Mouse (Mus musculus) naive thymus-derived CD4-positive, alpha-beta T cell, adult 2 months (primary cell): ENCODE results near the gene Rbm5.

ENCODE experiments used
- DNase-seq: peaks from one replicate; pipeline ENCODE4 v3.0.0-alpha.2; 2011; ENCODE audit warnings: low read depth

The Rbm5 gene

GRCm38 (mm10) chr9:107729709-107730108 lies 41.1 kb downstream of the Rbm5 start:
- no peak for DNase-seq

- DNase-seq, result no peak
Observed at GRCm38 (mm10) chr9:107728919-107729670, 41.7 kb downstream of the Rbm5 start.

- DNase-seq, result no peak
Observed at GRCm38 (mm10) chr9:107727041-107727440, 43.8 kb downstream of the Rbm5 start.

GRCm38 (mm10) chr9:107724796-107725195 lies 46.0 kb downstream of the Rbm5 start:
- DNase-seq, result no peak

- DNase-seq, result peak; percentile 55
Observed at GRCm38 (mm10) chr9:107723794-107724531, 46.8 kb downstream of the Rbm5 start.

GRCm38 (mm10) chr9:107723292-107723691 lies 47.5 kb downstream of the Rbm5 start:
- DNase-seq, result no peak

DNA sequence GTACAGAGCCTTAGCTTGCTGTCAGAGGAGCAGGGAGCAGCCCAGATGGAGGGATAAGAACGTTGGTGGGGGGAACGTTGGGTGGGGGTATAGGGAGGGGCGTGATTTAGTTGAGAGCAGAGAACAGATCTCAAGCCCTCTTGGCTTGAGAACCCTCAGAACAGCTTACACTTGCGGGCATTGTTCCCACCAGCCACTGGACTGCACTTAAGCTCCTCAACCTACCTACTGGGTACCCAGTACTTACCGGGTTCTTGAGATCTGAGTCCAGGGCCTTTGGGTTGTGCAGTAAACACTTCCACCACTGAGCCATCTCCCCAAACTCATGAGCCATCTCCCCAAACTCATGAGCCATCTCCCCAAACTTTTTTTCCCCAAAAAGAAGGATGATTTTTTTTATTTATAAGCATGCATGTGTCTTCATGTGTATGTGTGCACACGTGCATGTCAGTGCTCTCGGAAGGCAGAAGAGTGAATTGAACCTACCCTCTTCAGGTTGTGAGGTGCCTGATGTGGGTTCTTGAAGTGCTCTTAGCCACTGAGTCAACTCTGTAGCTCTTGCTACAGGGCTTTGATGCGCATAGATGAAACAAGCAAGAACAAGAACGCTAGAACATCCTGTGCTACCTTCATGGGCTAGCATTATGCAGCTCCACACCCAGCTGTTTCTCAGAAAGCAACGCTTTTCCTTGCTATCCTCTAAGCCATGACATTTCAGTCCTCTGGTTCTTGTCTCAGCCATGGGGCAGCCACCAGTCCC lies 51.8 kb downstream of the Rbm5 start:
- DNase-seq, result peak; percentile 81

DNA sequence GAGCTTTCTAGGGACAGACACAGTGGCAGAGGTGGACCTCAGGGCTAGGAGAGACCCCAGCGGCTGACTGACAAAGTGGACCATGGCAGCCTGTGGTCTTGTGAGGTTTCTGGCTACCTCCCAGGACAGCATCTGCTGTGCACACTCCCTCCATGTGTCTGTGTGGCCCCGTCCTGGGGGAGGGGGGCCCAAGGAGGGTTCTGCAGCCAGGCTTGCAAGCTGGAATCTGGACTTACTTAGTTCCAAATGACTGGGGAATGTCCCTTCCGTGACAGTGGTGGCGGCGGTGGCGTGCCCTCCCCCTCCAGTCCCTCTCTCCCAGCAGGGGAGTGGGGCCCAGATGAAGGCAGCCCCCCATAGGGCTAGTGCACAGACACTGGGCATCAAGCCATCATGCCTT lies 53.8 kb downstream of the Rbm5 start:
- DNase-seq, result no peak

DNA sequence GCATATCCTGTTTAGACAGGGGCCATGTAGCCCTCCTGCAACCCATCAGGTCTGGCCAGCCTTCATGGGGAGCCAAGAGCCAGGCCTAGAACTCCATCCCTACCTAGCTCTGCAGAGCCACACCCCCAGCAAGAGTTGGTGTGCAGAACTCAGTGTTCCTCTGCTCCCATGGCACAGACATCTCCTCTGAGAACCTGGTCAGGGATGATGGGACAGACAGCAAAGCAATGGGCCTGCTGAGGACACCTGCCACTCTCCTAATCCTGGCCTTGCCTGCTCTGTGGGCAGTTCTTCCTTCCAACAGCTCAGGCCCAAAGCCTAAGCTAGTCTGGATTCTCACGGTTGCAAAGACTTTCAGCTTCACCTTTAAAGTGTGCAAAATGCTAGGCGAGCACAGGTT lies 55.2 kb downstream of the Rbm5 start:
- no peak for DNase-seq

DNA sequence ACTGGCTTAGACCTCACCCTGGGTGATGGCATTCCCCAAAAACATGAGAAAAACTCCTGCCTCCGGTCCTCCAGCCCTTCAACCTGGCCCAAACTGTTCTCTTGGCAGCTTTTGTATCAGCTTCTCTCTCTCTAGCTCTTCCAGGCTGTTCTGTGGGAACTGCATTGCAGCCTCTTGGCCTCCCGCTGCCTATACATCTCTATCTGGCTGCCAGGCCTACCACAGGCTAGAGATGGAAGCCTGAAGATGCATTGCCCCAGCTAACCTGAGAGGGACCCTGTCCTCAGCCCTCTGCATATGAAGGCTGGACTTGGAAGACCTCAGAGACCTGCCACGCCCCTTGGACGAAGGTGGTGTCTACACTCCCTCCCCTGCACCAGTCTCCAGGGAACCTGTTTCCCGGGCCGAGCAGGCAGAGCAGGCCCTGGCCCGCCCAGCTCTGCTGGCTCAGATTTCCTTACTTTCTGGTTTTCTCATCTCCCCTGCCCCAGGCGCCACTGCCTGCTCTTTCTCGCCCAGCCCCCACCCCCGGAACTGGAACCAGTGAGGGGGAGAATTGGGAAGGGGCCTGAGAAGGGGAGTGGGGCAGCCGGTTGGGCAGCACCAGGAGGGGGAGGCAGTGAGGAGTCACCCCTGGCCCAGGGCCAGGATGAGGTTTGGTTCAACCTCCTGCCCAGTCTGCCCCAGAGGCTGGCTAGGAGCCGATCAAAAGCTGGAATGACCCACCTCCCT lies 56.4 kb downstream of the Rbm5 start:
- DNase-seq, result no peak

- DNase-seq, result peak; percentile 83
Observed at GRCm38 (mm10) chr9:107709697-107710483, 60.9 kb downstream of the Rbm5 start, which contains the start of gene Sema3f. Gene Sema3f, minus strand, starts transcription at chr9:107710475.

DNA sequence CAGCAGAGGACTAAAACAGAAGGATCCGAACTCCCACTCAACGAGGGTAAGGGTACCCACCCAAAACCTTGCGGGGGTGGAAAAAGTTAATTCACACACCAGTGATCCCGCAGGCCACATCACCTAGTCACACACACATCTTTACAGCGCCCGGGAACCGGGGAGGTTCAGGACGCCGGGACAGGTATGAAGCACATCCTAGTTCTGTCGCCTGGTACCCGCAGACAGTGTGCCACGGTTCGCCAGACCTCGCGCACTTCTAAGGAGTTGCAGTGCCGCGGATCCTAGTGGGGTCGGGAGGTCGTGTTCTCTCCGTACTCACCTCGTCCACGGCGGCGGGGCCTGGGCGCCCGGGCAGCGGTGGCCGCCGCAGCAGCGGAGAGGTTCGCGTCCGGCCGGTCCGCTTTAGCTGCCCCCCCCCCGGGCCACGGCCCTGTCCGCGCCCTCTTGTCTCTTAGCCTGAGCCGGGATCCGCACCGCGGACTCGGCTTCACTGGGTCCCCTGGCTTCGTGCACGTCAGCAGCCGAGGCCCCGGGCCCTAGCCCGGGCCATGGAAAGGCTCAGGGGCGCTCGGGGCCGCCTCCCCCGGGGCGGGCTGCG lies 61.6 kb downstream of the Rbm5 start:
- peak; percentile 49 for DNase-seq

GRCm38 (mm10) chr9:107708439-107709095 lies 62.2 kb downstream of the Rbm5 start:
- no peak for DNase-seq

DNA sequence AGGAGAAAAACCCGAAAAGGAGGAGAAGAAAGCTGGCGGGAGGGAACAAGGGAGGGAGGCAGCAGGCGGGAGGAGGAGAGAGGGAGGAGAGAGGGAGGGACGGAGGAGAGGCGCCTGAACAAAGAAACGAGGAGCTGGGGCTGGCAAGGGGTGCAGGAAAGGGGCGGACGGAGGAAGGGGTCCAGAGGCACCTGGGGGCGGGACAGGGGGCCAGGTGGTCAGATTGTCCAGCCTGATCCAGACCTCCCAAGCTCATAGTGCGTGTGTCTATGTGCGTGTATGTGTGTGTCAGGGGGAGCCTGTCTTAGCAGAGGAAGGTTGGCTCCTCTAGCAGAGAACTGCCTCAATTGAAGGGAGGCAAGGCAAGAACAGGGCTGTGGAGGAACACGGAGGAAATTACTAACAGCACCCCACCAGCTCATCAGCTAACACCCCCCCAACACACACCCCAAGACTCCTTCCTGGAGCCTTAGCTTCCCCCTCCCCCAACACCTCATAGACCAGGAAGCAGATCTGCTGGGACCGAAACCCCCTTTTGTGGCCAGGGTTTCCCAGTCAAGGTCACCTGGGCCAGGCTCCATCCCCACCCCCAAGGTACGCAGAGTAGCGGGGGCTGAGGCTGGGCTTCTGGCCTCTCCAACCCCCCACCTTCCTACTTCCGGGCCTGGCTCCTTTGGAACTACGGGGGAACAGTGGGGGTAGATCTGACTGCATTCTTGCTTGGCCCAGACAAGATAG lies 62.9 kb downstream of the Rbm5 start:
- DNase-seq, result peak; percentile 41

DNA sequence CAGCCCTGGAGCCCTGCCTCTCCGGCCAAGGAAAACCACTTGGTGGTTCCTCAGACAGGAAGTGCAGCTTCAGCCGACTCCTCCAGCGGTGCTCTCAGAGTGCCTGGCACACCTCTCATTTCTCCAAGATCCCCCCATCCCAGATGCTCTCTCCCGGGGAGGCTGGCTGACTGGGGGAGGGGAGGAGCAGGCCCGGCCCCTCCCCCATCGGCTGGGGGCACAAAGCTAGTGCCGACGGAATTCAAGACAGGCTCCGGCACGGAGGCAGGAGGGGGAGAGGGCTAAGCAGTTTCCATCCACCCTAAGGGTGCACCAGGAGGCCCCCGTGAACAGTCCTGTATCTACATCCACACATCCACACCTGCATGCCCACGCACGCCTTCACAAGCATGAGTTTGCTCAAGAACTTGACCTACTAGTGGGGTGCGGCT lies 64.0 kb downstream of the Rbm5 start:
- no peak for DNase-seq

DNA sequence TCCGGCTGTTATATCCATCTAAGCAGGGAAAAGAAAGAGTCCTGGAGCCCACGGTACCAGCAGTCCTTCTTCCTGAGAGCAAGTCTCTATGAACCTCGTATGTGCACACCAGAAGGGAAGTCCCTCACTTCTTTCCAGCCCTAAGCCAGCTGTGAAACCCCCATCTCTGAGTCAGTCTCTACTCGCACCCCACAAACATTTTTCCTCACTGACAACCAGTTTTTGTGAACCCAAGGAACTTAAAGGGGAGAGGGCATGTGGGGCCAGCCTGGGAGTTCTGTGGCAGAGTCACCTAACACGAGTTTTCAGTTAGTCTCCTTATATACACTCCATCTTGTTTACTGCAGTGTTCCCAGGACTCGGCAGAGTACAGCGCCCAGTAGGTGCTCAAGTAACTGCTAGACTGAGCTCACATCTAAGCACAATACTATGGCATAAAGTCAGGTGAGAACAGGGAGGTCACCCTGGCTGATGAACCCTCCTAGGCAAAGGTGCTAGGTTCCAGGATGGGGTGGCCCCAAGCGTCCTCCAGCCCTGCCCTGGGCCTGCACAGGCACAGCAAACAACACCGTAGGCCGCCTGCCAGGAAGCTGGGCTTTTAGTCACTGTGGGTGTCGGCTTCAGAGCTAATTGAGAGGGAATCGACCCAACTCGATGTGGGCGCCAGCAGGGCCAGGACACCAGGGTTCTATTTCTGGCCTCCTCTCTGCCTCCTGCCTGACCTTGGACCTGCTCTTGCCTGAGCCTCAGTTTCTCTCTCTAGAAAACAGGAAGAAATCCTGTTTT lies 67.3 kb downstream of the Rbm5 start:
- no peak for DNase-seq

DNA sequence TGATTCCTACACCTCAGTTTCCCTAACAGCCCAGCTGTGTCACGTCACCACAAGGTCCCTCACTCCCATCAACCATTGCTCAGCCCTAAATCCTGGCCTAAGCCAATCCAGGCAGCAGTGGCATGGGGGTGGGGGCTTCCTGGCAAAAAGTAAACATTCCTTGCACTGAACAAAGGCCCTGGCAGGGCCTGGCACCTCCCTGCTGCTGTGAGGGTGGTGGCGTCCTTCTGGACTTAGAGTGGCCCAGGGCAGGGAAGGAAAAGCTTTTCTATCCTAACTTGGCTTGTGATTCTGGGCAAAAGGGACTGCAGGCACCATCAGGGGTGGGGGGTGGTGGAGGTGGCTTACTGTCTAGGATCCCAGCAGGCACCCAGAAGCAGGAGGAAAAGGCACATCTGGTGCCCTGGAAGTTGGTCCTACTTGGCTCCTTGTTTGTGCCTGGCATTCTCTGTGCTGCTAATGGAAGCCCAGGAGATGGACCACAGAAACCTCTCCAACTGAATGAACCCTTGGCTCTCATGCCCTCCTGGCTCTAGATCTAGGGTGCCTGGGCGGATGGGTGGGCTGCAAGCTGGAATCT lies 68.1 kb downstream of the Rbm5 start:
- no peak for DNase-seq

GRCm38 (mm10) chr9:107701594-107701993 lies 69.2 kb downstream of the Rbm5 start:
- no peak for DNase-seq
